Mouse (Mus musculus): ENCODE data around the gene Ppp1r15a. TPM values are rescaled to one million over a fixed set of nuclear protein-coding genes. Genes with fewer than 3 reads are reported as not detected.
A peak's percentile ranks its signal among the peaks of the same experiment; 100 is the strongest.

Gene Ppp1r15a
- polyA plus RNA-seq, 1 experiment from 2014 or later, result 18.4 TPM

GRCm38 (mm10) chr7:45509181-45509882, 16.7 kb downstream of the Ppp1r15a start:
- H3K4me3 ChIP-seq (replicated peaks), result peak overlapping the region; percentile 84
- peaks cover 19% of the 10 kb centered on the region for H3K4me1 ChIP-seq
- peak; percentile 23; the same call in 1 of the 2 replicates for ATAC-seq (ENCODE audit: low FRiP score)
- peak overlapping the region; percentile 86 for H3K9ac ChIP-seq (replicated peaks)
- no peaks in the 10 kb centered on the region for H3K9me3 ChIP-seq (replicated peaks)
- peaks cover 26% of the 10 kb centered on the region for H3K36me3 ChIP-seq
- H3K4me2 ChIP-seq, result peak overlapping the region; percentile 97
- peak overlapping the region; percentile 90; the same call in 1 of the 2 replicates for H3K27ac ChIP-seq (replicated peaks)
- no peaks in the 10 kb centered on the region for H3K27me3 ChIP-seq (replicated peaks)
- 31% methylated on average over 19 of the region's 19 CpGs for WGBS

GRCm38 (mm10) chr7:45508561-45508960, 17.5 kb downstream of the Ppp1r15a start:
- no peak overlapping the region for H3K27ac ChIP-seq (replicated peaks)
- peak overlapping the region; percentile 97 for H3K4me2 ChIP-seq
- H3K9me3 ChIP-seq (replicated peaks), result no peaks in the 10 kb centered on the region
- peak overlapping the region; percentile 86; the same call in 1 of the 2 replicates for H3K9ac ChIP-seq (replicated peaks)
- ATAC-seq (ENCODE audit: low FRiP score), result no peak
- H3K36me3 ChIP-seq, result peaks cover 26% of the 10 kb centered on the region
- no peaks in the 10 kb centered on the region for H3K27me3 ChIP-seq (replicated peaks)
- H3K4me3 ChIP-seq (replicated peaks), result peak overlapping the region; percentile 84
- WGBS, result 78% methylated on average over 6 of the region's 6 CpGs
- H3K4me1 ChIP-seq, result peaks cover 24% of the 10 kb centered on the region

- Histone ChIP-seq H3K4me2 (no peak overlapping the region), H3K9ac (replicated peaks) (no peak overlapping the region), H3K4me1 (peaks cover 27% of the 10 kb centered on the region), H3K4me3 (replicated peaks) (no peak overlapping the region), H3K27ac (replicated peaks) (no peak overlapping the region), H3K36me3 (peaks cover 33% of the 10 kb centered on the region), H3K27me3 (replicated peaks) (no peaks in the 10 kb centered on the region), H3K9me3 (replicated peaks) (no peaks in the 10 kb centered on the region)
- 88% methylated on average over 6 of the region's 6 CpGs for WGBS
- no peak for ATAC-seq (ENCODE audit: low FRiP score)
These were observed 18.5 kb downstream of the Ppp1r15a start for GRCm38 (mm10) chr7:45507583-45507982.

DNA sequence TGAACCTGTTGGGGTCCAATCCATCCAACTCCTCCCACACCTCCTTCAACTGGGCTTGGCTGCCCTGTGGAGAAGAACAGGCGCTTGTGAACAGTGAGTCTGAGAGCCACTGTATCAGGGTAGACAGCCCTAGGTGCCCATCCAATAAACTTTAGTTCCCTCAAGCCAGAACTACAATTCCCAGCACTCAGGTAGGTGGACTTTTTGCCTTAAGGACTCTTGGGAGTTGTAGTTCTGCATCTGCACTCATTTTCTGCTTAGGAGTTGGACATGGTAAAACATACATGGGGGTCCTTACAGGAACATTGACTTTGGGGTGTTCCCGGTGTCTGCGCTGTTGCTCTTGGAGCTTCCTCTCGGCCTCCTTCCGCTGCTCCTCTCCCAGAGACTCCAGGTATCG, 27.6 kb downstream of the Ppp1r15a start:
- no peak overlapping the region for H3K4me3 ChIP-seq (replicated peaks)
- no peak overlapping the region for H3K27ac ChIP-seq (replicated peaks)
- peaks cover 93% of the 10 kb centered on the region for H3K36me3 ChIP-seq
- H3K9ac ChIP-seq (replicated peaks), result no peak overlapping the region
- no peak overlapping the region for H3K4me2 ChIP-seq
- WGBS, result 95% methylated on average over 6 of the region's 6 CpGs
- no peak for ATAC-seq (ENCODE audit: low FRiP score)
- H3K4me1 ChIP-seq, result peaks cover 3% of the 10 kb centered on the region; the same call in 1 of the 2 replicates
- H3K9me3 ChIP-seq (replicated peaks), result no peaks in the 10 kb centered on the region
- H3K27me3 ChIP-seq (replicated peaks), result no peaks in the 10 kb centered on the region

DNA sequence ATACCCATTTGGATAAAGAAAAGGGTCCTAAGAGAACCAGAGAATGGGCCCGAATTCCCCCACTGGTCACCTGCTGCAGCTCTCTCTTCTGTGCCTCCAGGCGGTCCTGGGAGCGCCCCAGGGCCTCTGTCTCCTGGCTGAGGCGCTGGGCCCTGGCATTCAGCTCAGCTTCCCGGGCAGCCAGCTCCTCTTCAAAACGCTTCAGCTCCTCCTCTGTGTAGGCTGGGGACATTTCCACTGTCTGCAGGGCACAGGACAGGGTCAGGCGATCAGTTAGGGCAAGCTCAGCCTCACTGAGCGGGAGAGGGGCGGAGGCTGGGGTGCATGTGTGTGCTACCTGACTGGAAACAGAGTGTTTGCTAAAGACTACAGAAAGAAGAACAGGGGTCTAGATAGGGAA, 31.5 kb downstream of the Ppp1r15a start:
- peaks cover 72% of the 10 kb centered on the region for H3K36me3 ChIP-seq
- ATAC-seq (ENCODE audit: low FRiP score), result no peak
- WGBS, result 90% methylated on average over 9 of the region's 9 CpGs
- H3K27me3 ChIP-seq (replicated peaks), result no peaks in the 10 kb centered on the region
- no peak overlapping the region for H3K4me2 ChIP-seq
- H3K4me1 ChIP-seq, result peaks cover 19% of the 10 kb centered on the region
- no peaks in the 10 kb centered on the region for H3K9me3 ChIP-seq (replicated peaks)
- H3K9ac ChIP-seq (replicated peaks), result no peak overlapping the region
- no peak overlapping the region for H3K4me3 ChIP-seq (replicated peaks)
- no peak overlapping the region for H3K27ac ChIP-seq (replicated peaks)

GRCm38 (mm10) chr7:45492951-45493350, 33.1 kb downstream of the Ppp1r15a start:
- ATAC-seq (ENCODE audit: low FRiP score), result no peak
- Histone ChIP-seq H3K4me2 (no peak overlapping the region), H3K36me3 (peaks cover 56% of the 10 kb centered on the region), H3K27ac (replicated peaks) (no peak overlapping the region), H3K4me1 (peaks cover 35% of the 10 kb centered on the region), H3K9ac (replicated peaks) (no peak overlapping the region), H3K27me3 (replicated peaks) (no peaks in the 10 kb centered on the region), H3K4me3 (replicated peaks) (no peak overlapping the region), H3K9me3 (replicated peaks) (no peaks in the 10 kb centered on the region)
- 92% methylated on average over 5 of the region's 5 CpGs for WGBS

GRCm38 (mm10) chr7:45492225-45492844, 33.7 kb downstream of the Ppp1r15a start:
- Histone ChIP-seq H3K9me3 (replicated peaks) (no peaks in the 10 kb centered on the region), H3K4me3 (replicated peaks) (no peak overlapping the region), H3K4me2 (no peak overlapping the region), H3K4me1 (peaks cover 37% of the 10 kb centered on the region), H3K36me3 (peaks cover 50% of the 10 kb centered on the region), H3K9ac (replicated peaks) (no peak overlapping the region), H3K27me3 (replicated peaks) (no peaks in the 10 kb centered on the region), H3K27ac (replicated peaks) (no peak overlapping the region)
- WGBS, result 96% methylated on average over 8 of the region's 8 CpGs
- no peak for ATAC-seq (ENCODE audit: low FRiP score)

GRCm38 (mm10) chr7:45491264-45491663, 34.8 kb downstream of the Ppp1r15a start:
- H3K36me3 ChIP-seq, result peaks cover 39% of the 10 kb centered on the region
- no peak overlapping the region for H3K4me3 ChIP-seq (replicated peaks)
- H3K27ac ChIP-seq (replicated peaks), result 0 out of 2 replicates have a peak overlapping the region, but pooled peaks have one; percentile 1
- H3K4me2 ChIP-seq, result no peak overlapping the region
- no peaks in the 10 kb centered on the region for H3K9me3 ChIP-seq (replicated peaks)
- H3K9ac ChIP-seq (replicated peaks), result no peak overlapping the region
- WGBS, result 12% methylated on average over 3 of the region's 3 CpGs
- H3K27me3 ChIP-seq (replicated peaks), result no peaks in the 10 kb centered on the region
- H3K4me1 ChIP-seq, result peaks cover 37% of the 10 kb centered on the region
- no peak for ATAC-seq (ENCODE audit: low FRiP score)

DNA sequence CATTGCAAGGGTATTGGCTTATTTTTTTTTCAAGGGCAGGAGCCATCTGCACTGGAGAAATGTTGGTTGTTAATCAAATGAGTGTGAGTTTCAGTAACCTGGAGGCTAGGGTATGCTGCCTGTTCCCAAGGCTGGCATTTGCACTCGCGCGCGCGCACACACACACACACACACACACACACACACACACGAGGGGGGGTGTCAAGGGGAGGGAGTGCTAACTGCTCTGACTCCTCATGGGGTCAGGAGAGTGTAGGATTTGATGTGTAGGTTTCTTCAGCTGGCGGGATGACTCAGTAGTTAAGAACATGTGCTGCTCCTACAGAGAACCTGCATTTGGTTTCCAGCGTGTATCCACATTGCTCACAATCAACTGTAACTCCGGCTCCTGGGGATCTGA, 35.2 kb downstream of the Ppp1r15a start:
- Histone ChIP-seq H3K4me2 (no peak overlapping the region), H3K9ac (replicated peaks) (no peak overlapping the region), H3K4me1 (peaks cover 37% of the 10 kb centered on the region), H3K9me3 (replicated peaks) (no peaks in the 10 kb centered on the region), H3K27me3 (replicated peaks) (no peaks in the 10 kb centered on the region), H3K36me3 (peaks cover 35% of the 10 kb centered on the region), H3K27ac (replicated peaks) (0 out of 2 replicates have a peak overlapping the region, but pooled peaks have one; percentile 1), H3K4me3 (replicated peaks) (no peak overlapping the region)
- WGBS, result 25% methylated on average over 9 of the region's 9 CpGs
- ATAC-seq (ENCODE audit: low FRiP score), result no peak

- Histone ChIP-seq H3K9ac (replicated peaks) (no peak overlapping the region), H3K9me3 (replicated peaks) (no peaks in the 10 kb centered on the region), H3K4me2 (no peak overlapping the region), H3K4me3 (replicated peaks) (no peak overlapping the region), H3K27me3 (replicated peaks) (no peaks in the 10 kb centered on the region), H3K27ac (replicated peaks) (no peak overlapping the region), H3K36me3 (peaks cover 23% of the 10 kb centered on the region), H3K4me1 (peaks cover 37% of the 10 kb centered on the region)
- ATAC-seq (ENCODE audit: low FRiP score), result no peak
- 63% methylated on average over 7 of the region's 7 CpGs for WGBS
These were observed 36.5 kb downstream of the Ppp1r15a start for GRCm38 (mm10) chr7:45489578-45489977.

DNA sequence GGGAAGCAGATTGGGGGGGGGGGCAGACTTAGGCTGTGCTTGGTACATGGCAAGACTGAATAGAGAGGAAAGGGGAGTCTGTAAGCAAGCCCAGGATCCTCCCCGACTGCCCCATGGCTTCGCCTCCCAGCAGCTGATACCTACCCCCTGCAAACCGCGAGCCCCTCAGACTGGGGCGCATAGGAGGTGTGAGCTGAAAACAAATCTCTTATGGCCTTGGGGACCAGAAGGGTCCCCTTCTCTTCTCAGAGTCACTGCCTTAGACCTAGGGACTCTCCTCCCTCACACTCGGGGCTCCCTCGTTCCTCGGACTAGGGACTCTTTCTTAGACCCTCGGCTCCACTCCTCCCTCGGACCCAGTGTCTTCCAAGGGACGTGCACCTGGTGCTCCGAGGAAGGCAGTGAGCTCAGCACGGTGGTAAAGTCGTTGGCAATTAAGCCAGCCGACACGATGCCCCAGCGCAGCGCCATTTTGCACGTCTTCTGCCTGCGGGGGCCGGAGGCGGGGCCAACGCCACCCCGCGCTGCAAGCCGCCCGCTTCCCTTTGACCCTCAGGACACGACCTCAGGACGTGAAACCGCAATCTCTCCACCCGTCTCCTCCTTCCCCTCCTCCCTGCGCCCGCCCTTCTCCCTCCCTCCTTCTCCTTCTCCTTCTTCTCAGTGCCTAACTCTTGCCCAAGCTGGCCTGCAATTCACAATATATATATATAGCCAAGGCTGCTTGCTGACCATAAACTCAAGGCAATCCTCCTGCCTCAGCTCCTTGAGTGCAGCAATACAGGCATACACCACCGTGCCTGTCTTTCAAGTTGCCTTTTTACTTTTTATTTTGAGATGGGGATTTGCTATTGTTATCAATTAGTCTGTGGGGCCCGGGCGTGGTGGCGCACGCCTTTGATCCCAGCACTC, 37.5 kb downstream of the Ppp1r15a start, which contains the start of gene Dhdh:
TSS of gene Dhdh (minus strand) at position 513 of the 912 bp plus-strand sequence.
- Histone ChIP-seq H3K36me3 (peaks cover 13% of the 10 kb centered on the region), H3K4me1 (peaks cover 37% of the 10 kb centered on the region), H3K9me3 (replicated peaks) (no peaks in the 10 kb centered on the region), H3K27ac (replicated peaks) (peak within 1 kb of the TSS; percentile 83), H3K4me2 (peak within 1 kb of the TSS; percentile 62), H3K4me3 (replicated peaks) (peak within 1 kb of the TSS; percentile 40), H3K9ac (replicated peaks) (peak within 1 kb of the TSS; percentile 24), H3K27me3 (replicated peaks) (no peaks in the 10 kb centered on the region)
- 8% methylated on average over 38 of the region's 38 CpGs for WGBS
- ATAC-seq (ENCODE audit: low FRiP score), result peak; percentile 74

All from neural tube, embryonic 15.5 days (tissue).